Mouse (Mus musculus): Measurements from ENCODE around the gene Padi1.

Padi1 gene

GRCm38 (mm10) chr4:140845666-140846065 is at the start of gene Padi1:
TSS of gene Padi1 (minus strand) at chr4:140845778.
- no peak for DNase-seq

GRCm38 (mm10) chr4:140892163-140892530 is 46.6 kb upstream of the Padi1 start:
- no peak for DNase-seq

GRCm38 (mm10) chr4:140891525-140892162 is 46.1 kb upstream of the Padi1 start:
- no peak for DNase-seq

GRCm38 (mm10) chr4:140883852-140884251 is 38.3 kb upstream of the Padi1 start:
- no peak for DNase-seq

DNA sequence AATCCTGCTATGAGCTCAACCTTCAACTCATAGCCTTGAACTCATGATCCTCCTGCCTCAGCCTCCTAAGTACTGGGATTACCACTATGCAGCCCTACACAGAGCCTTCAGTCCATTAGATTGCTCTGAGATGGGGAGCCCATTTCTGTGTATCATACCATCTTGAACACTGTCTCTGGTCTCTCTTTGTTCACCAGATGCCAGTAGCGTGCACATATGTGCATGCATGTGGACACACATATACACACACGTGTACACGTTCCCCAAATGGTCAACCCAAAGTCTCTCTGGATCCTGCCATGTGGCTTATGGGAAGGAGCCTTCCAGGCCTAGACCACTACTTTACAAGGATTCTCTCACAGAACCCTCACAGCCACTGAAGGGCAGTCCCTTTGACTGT is 37.4 kb upstream of the Padi1 start:
- DNase-seq, result no peak

- no peak for DNase-seq
Observed at GRCm38 (mm10) chr4:140882365-140882764, 36.8 kb upstream of the Padi1 start.

DNA sequence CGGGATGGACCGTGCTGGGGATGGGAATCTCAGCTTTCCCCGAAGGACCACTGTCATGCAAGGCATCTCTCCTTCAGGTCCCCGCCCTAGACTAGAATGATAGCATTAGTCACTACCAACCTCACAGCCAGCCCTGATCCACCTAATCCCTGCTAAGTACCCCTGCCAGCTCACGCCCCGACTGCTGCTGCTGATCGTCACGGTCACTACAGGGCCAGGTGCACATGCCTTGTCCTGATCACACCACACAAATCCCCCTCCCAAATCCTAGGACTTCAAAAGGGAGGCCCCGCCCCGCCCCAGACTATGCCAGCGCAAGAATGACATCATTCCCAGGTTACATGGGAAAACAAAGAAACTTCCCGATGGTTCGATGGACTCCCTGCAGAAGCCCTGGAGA is 36.2 kb upstream of the Padi1 start:
- DNase-seq, result no peak

DNA sequence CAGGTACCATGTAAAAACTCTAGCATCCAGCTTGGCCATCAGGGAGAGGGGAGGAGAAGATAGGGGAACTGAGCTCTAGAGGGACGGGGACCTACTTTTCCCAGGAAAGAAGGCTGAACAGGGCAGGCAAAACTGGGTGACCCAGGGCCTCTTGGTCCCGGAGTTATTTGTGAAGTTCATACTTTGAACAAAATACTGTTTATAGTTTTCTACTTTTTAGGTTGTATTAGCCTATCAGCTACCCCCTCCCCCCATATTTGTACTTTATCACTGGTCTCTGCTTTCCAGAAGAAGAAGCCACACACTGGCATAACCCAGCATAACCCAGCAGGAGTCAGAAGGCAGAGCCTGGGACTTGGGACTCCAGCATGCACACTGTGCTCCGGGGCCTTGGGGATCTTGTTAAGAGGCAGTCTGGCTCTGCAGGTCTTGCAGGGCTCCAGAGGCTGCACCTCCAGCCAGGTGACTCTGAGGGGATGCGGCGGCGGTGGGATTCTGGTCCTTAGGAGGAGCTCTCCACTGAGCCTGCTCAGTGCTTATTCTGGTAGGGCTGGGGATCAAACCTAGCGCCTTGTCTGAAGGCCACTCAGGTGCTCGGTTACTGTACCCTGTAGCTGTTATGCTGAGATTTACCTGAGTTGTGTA is 35.6 kb upstream of the Padi1 start:
- DNase-seq, result no peak

DNA sequence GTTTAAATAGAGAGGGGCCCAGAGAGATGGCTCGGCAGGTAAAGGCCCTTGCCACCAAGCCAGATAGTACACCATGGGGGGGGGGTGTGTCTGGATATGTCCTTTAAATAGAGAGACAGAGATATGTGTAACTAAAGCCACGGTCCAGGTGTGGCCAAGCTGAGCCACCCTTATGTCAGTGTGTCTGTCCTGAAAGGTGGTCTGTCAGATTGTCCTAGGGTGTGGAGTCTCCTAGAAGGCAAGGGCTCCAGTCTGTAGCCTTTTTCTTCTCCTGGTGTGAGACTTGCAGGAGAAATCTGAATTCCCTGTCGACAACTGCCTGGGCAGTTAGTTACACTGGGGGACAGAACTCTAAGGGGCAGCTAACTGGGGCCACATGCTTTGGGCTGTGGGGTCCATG is 34.6 kb upstream of the Padi1 start:
- no peak for DNase-seq

- DNase-seq, result no peak
Observed at GRCm38 (mm10) chr4:140879739-140880138, 34.2 kb upstream of the Padi1 start.

GRCm38 (mm10) chr4:140879116-140879515 is 33.5 kb upstream of the Padi1 start:
- no peak for DNase-seq

DNA sequence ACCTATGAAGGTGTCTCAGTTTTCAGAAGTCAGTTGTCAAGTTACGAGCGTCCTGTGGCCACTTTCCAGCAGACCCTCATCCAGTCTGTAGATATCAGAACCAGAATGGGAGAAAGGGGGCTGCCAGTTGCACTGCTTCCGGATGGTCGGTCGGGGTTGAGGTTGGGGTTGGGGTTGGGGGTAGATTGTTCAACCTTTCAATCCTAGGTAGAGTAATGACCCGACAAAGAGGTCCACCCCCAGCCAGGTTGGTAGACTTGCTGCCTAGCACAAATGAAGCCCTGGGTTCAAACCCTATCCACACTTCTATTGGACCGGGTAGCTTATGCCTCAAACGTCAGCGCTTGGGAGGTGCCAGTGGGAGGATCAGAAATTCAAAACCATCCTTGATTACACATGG is 33.1 kb upstream of the Padi1 start:
- no peak for DNase-seq

GRCm38 (mm10) chr4:140877441-140877840 is 31.9 kb upstream of the Padi1 start:
- no peak for DNase-seq

DNA sequence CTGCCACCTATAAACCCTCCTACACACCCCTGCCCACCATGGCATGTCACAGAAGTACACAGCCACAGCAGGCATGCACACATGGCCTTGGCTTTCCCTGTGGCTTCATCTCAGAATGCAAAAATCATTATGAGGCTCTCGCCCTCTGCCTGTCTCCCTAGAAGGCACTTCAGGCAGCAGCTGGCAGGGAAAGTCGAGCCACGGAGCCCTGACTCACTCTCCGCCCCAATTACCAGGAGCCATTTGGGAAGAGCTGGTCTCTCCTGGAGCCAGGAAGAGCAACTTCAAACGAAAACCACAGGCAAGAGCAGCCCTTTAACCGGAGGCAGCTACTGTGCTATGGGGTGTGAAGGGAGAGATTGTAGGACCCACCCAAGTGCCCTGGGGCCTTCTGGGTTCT is 31.1 kb upstream of the Padi1 start:
- no peak for DNase-seq

- DNase-seq, result no peak
Observed at GRCm38 (mm10) chr4:140876161-140876560, 30.6 kb upstream of the Padi1 start.

GRCm38 (mm10) chr4:140873011-140873410 is 27.4 kb upstream of the Padi1 start:
- DNase-seq, result no peak

- no peak for DNase-seq
Observed at GRCm38 (mm10) chr4:140872686-140872992, 27.1 kb upstream of the Padi1 start.

- DNase-seq, result no peak
Observed at GRCm38 (mm10) chr4:140871851-140872685, 26.5 kb upstream of the Padi1 start.

DNA sequence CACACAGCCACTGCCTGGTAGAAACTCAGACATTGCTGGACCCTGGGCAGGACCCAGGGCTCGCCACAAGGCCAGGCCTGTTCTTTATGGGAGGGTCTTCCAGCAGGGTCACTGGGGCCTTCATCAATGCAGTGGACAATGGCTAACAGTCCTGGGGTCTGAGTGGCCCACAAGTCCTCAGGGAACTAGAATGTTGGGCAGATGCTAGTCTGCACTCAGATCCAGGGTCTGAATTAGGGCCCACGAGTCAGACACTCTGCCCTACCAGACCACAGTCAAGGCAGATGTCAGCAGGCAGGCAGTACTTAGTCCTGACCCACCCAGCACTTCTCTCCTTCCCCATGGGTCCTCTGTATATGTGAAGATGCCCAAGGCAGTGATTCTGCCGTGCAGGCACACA is 25.8 kb upstream of the Padi1 start:
- DNase-seq, result no peak

DNA sequence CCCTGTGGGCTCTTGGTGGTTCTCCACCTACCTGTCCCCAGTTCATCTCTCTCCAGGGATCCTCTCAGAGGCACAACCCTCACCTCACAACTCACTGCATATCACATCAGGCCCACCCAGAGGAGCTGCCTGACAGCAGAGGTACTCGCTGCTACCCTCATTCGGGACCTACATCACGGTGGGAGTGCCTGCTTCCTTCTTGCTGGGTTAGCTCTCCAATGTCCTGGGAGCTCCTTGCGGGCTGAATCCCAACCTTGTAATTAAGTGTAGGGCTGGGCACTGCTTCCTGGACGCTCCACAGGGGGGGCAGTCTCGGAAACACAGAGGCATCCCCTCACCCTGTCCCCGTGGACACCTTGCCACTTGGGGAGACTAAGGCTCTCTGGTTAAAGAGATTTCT is 25.3 kb upstream of the Padi1 start:
- no peak for DNase-seq

- no peak for DNase-seq
Observed at GRCm38 (mm10) chr4:140869945-140870344, 24.4 kb upstream of the Padi1 start.

- DNase-seq, result peak; percentile 18
Observed at GRCm38 (mm10) chr4:140868484-140869190, 23.1 kb upstream of the Padi1 start.

- DNase-seq, result no peak
Observed at GRCm38 (mm10) chr4:140862036-140862650, 16.6 kb upstream of the Padi1 start.
